Mouse (Mus musculus) forebrain, postnatal 0 days (tissue): ENCODE data around the gene Ccdc146. TPM values are rescaled to one million over a fixed set of nuclear protein-coding genes. Genes with fewer than 3 reads are reported as not detected.
A peak's percentile ranks its signal among the peaks of the same experiment; 100 is the strongest.

Source experiments
- ATAC-seq: fragments of 200-750 bp; cut with Nextera tagmentation; 2 replicates; pipeline ENCODE4 v1.8.0; 2017; ENCODE audit warnings: mild to moderate bottlenecking, moderate library complexity
- DNase-seq: peaks from one replicate; pipeline ENCODE4 v3.0.0-alpha.2; 2015
- H3K27ac ChIP-seq: fragments of 300-500 bp; sonication (generic); 2 replicates; pipeline ENCODE4 v1.5.1; 2014; ENCODE audit warnings: low read depth, mild to moderate bottlenecking, antibody characterized with exemption, low read length, moderate library complexity, mixed read lengths
- H3K27me3 ChIP-seq: fragments of 300-500 bp; sonication (generic); 2 replicates; pipeline ENCODE4 v1.6.1; 2014; ENCODE audit warnings: mild to moderate bottlenecking, low read length, mixed read lengths; ENCODE audit not compliant: insufficient read depth
- H3K36me3 ChIP-seq: fragments of 300-500 bp; sonication (generic); 2 replicates; pipeline ENCODE4 v1.6.1; 2014; ENCODE audit warnings: mild to moderate bottlenecking, moderate library complexity; ENCODE audit not compliant: insufficient read depth
- H3K4me1 ChIP-seq: fragments of 300-500 bp; sonication (generic); 2 replicates; pipeline ENCODE4 v1.6.1; 2014; ENCODE audit warnings: antibody characterized with exemption; ENCODE audit not compliant: insufficient read depth
- H3K4me2 ChIP-seq: fragments of 300-500 bp; sonication (generic); 2 replicates; pipeline ENCODE4 v1.6.1; 2014; ENCODE audit warnings: low read depth, mild to moderate bottlenecking, moderate library complexity
- H3K4me3 ChIP-seq: fragments of 300-500 bp; sonication (generic); 2 replicates; pipeline ENCODE4 v1.5.1; 2014; ENCODE audit warnings: low read depth, low read length, mixed read lengths
- H3K9ac ChIP-seq: fragments of 300-500 bp; sonication (generic); 2 replicates; pipeline ENCODE4 v1.6.1; 2014; ENCODE audit warnings: mild to moderate bottlenecking
- H3K9me3 ChIP-seq: fragments of 300-500 bp; sonication (generic); 2 replicates; pipeline ENCODE4 v1.6.1; 2016; ENCODE audit warnings: low read length
- CTCF ChIP-seq: sonication (generic); IDR thresholded peaks from 2 replicates; pipeline ENCODE4 v1.5.1; 2016; ENCODE audit warnings: antibody characterized with exemption, control low read depth, low read depth
- WGBS: fragments of 180-500 bp; shearing (Covaris S2); extraction: QIAGEN DNeasy Blood & Tissue Kit; methylation state at CpG from one replicate; pipeline ENCODE4 v1.1.7; 2014; 5-methylcytosine and 5-hydroxymethylcytosine counted together
- polyA plus RNA-seq: library from polyadenylated mRNA; unstranded; fragments of >200 nt; fragmentation: Nextera tagmentation; extraction: Ambion mirVana; gene quantifications from 2 replicates; pipeline ENCODE4 v1.2.1, GENCODE M21; 2015
- total RNA-seq: library from RNA; depleted of rRNA; stranded (reverse); fragments of >200 nt; gene quantifications from 2 replicates; pipeline ENCODE4 v1.2.3, GENCODE M21; 2014

Gene Ccdc146
- total and polyA plus RNA-seq, 2 experiments from 2014 or later: 1.1 to 1.7 TPM

- Histone ChIP-seq H3K4me1 (0 out of 2 replicates have a peak, but pooled peaks cover 4% of the 10 kb centered on the region), H3K4me2 (no peak overlapping the region), H3K4me3 (no peak overlapping the region), H3K9me3 (no peaks in the 10 kb centered on the region), H3K9ac (no peak overlapping the region), H3K27me3 (no peaks in the 10 kb centered on the region), H3K36me3 (no peaks in the 10 kb centered on the region), H3K27ac (peak overlapping the region; percentile 50)
- TF ChIP-seq CTCF: no peak
- DNase-seq: peak; percentile 56
- ATAC-seq: peak; percentile 64
- WGBS: 25% methylated on average over 18 of the region's 18 CpGs
Observed at GRCm38 (mm10) chr5:21263202-21264055, 161.0 kb downstream of the Ccdc146 start.

GRCm38 (mm10) chr5:21261202-21261844, 163.2 kb downstream of the Ccdc146 start:
- Histone ChIP-seq H3K9me3 (no peaks in the 10 kb centered on the region), H3K4me1 (0 out of 2 replicates have a peak, but pooled peaks cover 4% of the 10 kb centered on the region), H3K36me3 (no peaks in the 10 kb centered on the region), H3K27me3 (no peaks in the 10 kb centered on the region), H3K9ac (no peak overlapping the region), H3K4me3 (no peak overlapping the region), H3K4me2 (no peak overlapping the region), H3K27ac (0 out of 2 replicates have a peak overlapping the region, but pooled peaks have one; percentile 30)
- DNase-seq: peak; percentile 44
- WGBS: 37% methylated on average over 6 of the region's 6 CpGs
- peak; percentile 53 for ATAC-seq
- TF ChIP-seq CTCF: no peak

GRCm38 (mm10) chr5:21260746-21261145, 163.7 kb downstream of the Ccdc146 start:
- Histone ChIP-seq H3K4me1 (0 out of 2 replicates have a peak, but pooled peaks cover 4% of the 10 kb centered on the region), H3K4me2 (no peak overlapping the region)
- no peak for DNase-seq

DNA sequence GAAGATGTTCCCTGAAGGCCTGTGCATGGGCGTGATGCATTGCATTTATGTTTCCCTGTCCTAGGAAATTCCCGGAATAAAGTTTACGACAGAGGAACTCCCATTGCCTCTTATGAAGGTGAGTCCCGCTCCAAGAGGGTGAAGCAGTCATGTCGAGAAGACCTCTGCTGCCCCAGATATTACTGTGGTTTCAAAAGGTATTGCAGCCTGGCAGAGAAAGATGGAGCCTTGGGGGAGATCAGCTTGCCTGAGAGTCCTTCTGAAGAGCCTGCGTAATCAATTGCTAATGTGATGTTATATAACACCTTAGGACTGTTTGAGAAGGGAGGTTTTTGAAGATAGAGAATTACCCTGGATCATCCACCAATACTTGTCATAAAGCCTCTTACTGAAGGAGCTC, 166.7 kb downstream of the Ccdc146 start:
- TF ChIP-seq CTCF: peak; percentile 50
- Histone ChIP-seq H3K36me3 (no peaks in the 10 kb centered on the region), H3K4me2 (no peak overlapping the region), H3K9me3 (no peaks in the 10 kb centered on the region), H3K4me3 (no peak overlapping the region), H3K4me1 (no peaks in the 10 kb centered on the region), H3K27me3 (no peaks in the 10 kb centered on the region), H3K27ac (no peak overlapping the region), H3K9ac (no peak overlapping the region)
- DNase-seq: no peak
- WGBS: 73% methylated on average over 6 of the region's 6 CpGs
- ATAC-seq: no peak

More at GRCm38 (mm10) chr5:21260746-21261145, 163.7 kb downstream of the Ccdc146 start:
- no peak overlapping the region for H3K4me3 ChIP-seq
- 88% methylated on average over 7 of the region's 7 CpGs for WGBS
- no peak overlapping the region for H3K27ac ChIP-seq
- H3K9me3 ChIP-seq: no peaks in the 10 kb centered on the region
- no peaks in the 10 kb centered on the region for H3K36me3 ChIP-seq
- no peak for ATAC-seq
- no peak for TF ChIP-seq CTCF
- no peaks in the 10 kb centered on the region for H3K27me3 ChIP-seq
- no peak overlapping the region for H3K9ac ChIP-seq

DNA sequence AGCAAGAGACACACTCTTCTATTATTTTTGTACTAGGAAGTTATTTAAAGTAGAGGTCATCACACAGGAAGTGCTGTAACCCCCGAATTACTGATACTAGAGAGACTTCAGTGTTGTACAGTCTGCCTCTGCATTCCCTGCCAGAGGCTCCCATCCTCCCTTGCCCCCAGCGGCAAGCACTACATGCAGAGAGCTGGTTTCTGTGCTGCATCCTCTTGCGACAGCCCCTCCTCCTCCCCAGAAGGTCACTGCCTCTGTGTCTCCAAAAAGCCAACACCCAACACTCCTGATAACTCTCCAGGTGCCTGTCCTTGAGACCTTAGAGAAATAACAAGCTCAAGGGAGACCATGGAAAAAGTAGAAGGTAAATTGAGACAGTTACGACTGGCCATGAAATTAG, 167.4 kb downstream of the Ccdc146 start:
- H3K27ac ChIP-seq: no peak overlapping the region
- no peaks in the 10 kb centered on the region for H3K36me3 ChIP-seq
- H3K4me2 ChIP-seq: no peak overlapping the region
- H3K27me3 ChIP-seq: no peaks in the 10 kb centered on the region
- ATAC-seq: no peak
- H3K9me3 ChIP-seq: no peaks in the 10 kb centered on the region
- no peak overlapping the region for H3K9ac ChIP-seq
- H3K4me1 ChIP-seq: no peaks in the 10 kb centered on the region
- H3K4me3 ChIP-seq: no peak overlapping the region
- 79% methylated on average over 4 of the region's 4 CpGs for WGBS
- no peak for DNase-seq
- no peak for TF ChIP-seq CTCF

DNA sequence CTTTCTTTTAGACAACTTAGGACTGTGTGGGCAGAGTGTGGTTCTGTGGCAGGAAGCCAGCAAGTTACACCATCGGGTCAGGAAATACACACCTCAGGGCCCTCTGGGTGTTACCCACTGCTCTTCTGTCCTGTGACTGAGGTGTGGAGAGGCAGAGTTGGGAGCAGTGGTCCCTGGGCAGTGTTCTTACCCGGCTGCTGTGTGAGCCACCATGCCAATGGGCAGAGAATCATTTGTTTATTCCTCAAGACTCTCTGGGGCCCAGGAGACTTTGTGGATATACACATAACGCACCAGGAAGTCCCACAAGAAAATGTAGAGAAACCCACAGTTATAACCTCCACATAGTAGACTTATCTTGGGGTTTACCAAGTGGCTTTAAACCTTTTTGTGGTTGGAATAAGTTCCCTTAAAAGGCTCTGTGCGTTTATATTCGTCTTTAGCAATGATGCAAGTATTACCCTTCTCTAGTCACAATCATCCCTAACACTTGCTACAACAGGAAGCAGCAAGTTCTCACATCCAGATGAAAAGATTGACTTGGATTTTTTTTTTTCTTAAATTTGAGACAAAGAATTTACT, 168.8 kb downstream of the Ccdc146 start:
- ATAC-seq: no peak
- no peak overlapping the region for H3K9ac ChIP-seq
- WGBS: 89% methylated on average over 5 of the region's 5 CpGs
- no peak for TF ChIP-seq CTCF
- no peak overlapping the region for H3K4me3 ChIP-seq
- H3K27ac ChIP-seq: no peak overlapping the region
- H3K36me3 ChIP-seq: no peaks in the 10 kb centered on the region
- no peaks in the 10 kb centered on the region for H3K27me3 ChIP-seq
- H3K4me1 ChIP-seq: no peaks in the 10 kb centered on the region
- no peak overlapping the region for H3K4me2 ChIP-seq
- no peaks in the 10 kb centered on the region for H3K9me3 ChIP-seq
- DNase-seq: no peak
